Mouse (Mus musculus) CD8-positive naive resting alpha-beta T cell, adult 2 months (primary cell): ENCODE measurements around the gene Selenom.

Source experiments
- DNase-seq, 2 experiments: peaks; one replicate each; pipeline ENCODE4 v3.0.0; 2022; ENCODE audit warnings: low read depth in 2 of 2, low spot score in 2 of 2

The Selenom gene

GRCm38 (mm10) chr11:3547969-3548368 lies 33.5 kb downstream of the Selenom start:
- no peak for DNase-seq

- no peak for DNase-seq
Measured at GRCm38 (mm10) chr11:3548564-3549295, 34.2 kb downstream of the Selenom start.

- DNase-seq = no peak
Measured at GRCm38 (mm10) chr11:3549791-3550190, 35.3 kb downstream of the Selenom start.

- DNase-seq = no peak
Measured at GRCm38 (mm10) chr11:3554976-3555375, 40.5 kb downstream of the Selenom start.

- DNase-seq = no peak
Measured at GRCm38 (mm10) chr11:3557852-3558251, 43.4 kb downstream of the Selenom start.

- DNase-seq = no peak
Measured at GRCm38 (mm10) chr11:3560202-3560601, 45.7 kb downstream of the Selenom start.

- DNase-seq = no peak
Measured at GRCm38 (mm10) chr11:3563853-3564252, 49.4 kb downstream of the Selenom start.

GRCm38 (mm10) chr11:3564451-3564850 lies 50.0 kb downstream of the Selenom start:
- DNase-seq = no peak

GRCm38 (mm10) chr11:3566018-3566417 lies 51.5 kb downstream of the Selenom start:
- DNase-seq = no peak
